Mouse (Mus musculus): ENCODE results near the gene Rsph14. TPM values are rescaled to one million over a fixed set of nuclear protein-coding genes. Genes with fewer than 3 reads are reported as not detected.

The Rsph14 gene
- polyA plus RNA-seq, 1 experiment from 2014 or later: 0.72 TPM

DNA sequence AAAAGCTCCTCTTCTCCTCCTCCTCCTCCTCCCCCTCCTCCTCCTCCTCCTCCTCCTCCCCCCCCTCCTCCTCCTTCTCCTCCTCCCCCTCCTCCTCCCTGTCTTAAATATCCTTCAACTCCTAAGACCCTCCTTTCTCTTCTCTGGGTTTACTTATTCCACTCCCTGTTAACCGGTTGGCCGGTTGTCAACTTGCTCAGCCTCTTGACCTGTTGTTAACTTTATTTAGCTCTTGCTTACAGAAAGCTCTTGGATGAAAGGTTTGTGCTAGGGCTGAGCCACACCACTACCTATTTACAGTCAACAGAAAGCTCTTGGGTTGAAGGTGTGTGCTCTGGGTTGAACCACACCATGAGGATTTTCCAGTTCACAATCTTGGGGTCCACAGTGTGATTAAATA lies 12.1 kb downstream of the Rsph14 start:
- WGBS: 61% methylated on average over 2 of the region's 2 CpGs
- H3K27me3 ChIP-seq: no peaks in the 10 kb centered on the region
- H3K36me3 ChIP-seq (replicated peaks): no peaks in the 10 kb centered on the region
- no peak overlapping the region for H3K4me3 ChIP-seq (replicated peaks)
- no peak for ATAC-seq (ENCODE audit: low FRiP score)
- no peak overlapping the region for H3K27ac ChIP-seq
- H3K9me3 ChIP-seq: no peaks in the 10 kb centered on the region
- H3K9ac ChIP-seq: no peak overlapping the region
- no peak overlapping the region for H3K4me2 ChIP-seq
- 0 out of 2 replicates have a peak, but pooled peaks cover 4% of the 10 kb centered on the region for H3K4me1 ChIP-seq

DNA sequence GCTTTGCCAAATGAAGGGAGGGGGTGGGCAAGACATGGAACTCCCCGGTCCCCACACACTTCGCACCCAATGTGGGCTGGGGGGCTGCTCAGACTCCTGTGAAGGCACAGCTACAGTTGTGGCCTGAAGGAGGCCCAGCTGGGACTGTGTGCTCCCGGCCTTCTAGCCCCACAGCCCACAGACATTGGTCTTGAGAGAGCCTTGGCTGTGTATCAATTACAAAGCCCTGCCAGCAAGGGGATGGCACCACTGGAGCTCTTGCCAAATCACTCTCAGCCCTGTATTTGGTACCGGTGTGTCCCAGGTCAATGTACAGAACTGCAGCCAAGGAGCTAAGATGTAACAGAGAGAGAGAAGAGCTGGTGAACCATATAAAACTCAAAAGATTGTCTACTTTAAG lies 15.9 kb downstream of the Rsph14 start:
- WGBS: 86% methylated on average over 4 of the region's 4 CpGs
- Histone ChIP-seq H3K9me3 (no peaks in the 10 kb centered on the region), H3K27me3 (no peaks in the 10 kb centered on the region), H3K4me2 (no peak overlapping the region), H3K9ac (no peak overlapping the region), H3K27ac (no peak overlapping the region), H3K36me3 (replicated peaks) (no peaks in the 10 kb centered on the region), H3K4me3 (replicated peaks) (no peak overlapping the region), H3K4me1 (0 out of 2 replicates have a peak, but pooled peaks cover 4% of the 10 kb centered on the region)
- no peak for ATAC-seq (ENCODE audit: low FRiP score)

DNA sequence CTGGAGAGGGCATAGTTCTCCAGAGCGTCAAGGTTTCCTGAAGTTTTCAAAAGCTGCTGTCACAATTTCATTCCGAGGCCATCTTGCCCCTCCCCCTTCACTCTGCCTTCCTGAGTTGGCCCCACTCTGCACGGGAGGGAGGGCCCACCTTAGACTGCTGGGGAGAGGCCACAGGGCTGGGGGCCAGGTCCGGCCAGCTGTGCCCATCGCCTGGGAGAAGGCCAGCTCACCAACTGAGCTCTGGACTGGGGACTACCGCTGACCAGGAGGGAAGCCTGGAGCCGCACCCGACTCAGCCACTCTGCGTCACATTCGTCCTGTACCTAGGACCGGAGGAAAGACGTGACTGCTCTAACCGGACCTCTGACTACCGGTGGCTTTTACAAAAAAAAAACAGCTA lies 16.9 kb downstream of the Rsph14 start:
- Histone ChIP-seq H3K36me3 (replicated peaks) (no peaks in the 10 kb centered on the region), H3K27ac (no peak overlapping the region), H3K27me3 (no peaks in the 10 kb centered on the region), H3K9ac (no peak overlapping the region), H3K4me3 (replicated peaks) (no peak overlapping the region), H3K9me3 (no peaks in the 10 kb centered on the region), H3K4me2 (no peak overlapping the region), H3K4me1 (0 out of 2 replicates have a peak, but pooled peaks cover 4% of the 10 kb centered on the region)
- WGBS: 81% methylated on average over 14 of the region's 14 CpGs
- ATAC-seq (ENCODE audit: low FRiP score): no peak

DNA sequence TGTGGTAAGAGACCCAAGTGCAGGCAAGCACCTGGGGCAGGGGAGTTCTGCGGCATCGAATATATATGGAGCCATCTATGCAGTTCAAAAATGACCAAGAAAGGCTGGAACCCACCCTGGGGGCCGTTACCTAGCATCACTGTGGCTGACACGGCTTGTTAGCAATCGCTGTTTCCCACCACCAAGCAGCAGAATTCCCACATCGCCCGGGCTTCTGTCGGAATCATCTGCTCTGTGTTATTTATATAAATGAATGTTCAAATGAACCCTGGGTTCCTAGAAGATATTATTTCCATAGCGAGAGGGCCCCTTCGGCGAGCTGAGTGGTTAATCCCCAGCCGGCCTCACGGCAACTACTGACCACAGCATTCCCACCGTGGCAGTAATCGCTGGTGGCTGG lies 21.7 kb downstream of the Rsph14 start:
- WGBS: 92% methylated on average over 15 of the region's 15 CpGs
- no peak overlapping the region for H3K4me3 ChIP-seq (replicated peaks)

DNA sequence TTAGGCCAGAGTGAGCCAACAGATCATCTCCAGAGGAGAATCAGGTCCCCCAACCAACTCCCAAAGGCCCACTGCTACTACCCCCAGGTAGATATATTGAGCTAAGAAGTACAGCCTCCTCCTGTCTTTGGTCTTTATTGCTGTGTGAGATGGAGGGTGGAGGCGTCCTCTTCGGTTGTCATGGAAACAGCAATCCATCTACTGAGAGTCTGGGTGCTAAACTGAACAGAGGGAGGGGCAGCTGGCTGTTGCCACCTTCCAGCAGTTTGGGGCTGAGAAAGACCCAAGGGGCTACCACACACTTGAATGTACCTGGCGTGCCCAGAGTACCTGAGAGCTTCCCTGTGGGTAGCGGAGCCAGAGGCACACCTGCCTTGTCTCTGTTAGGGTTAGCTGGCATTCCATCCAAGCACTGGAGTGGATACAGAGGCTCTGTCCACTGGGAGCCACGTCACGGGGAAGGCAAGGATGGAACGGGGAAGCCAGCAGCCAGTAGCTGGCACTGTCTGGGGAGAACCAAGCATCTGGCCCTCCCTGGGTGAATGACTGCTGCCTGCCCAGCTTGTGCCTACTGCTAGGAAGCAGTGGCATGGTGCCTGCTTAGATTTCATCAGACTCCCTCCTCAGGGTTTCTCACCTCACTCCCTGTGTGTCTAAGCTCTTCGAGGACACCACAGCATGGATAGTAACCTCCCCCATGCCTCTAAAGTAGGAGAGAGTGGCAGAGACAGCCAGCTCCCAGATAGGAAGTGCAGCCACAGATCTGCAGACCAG lies 25.3 kb downstream of the Rsph14 start:
- Histone ChIP-seq H3K36me3 (replicated peaks) (no peaks in the 10 kb centered on the region), H3K27me3 (no peaks in the 10 kb centered on the region), H3K9ac (no peak overlapping the region), H3K4me2 (no peak overlapping the region), H3K4me1 (peaks cover 14% of the 10 kb centered on the region), H3K4me3 (replicated peaks) (no peak overlapping the region), H3K9me3 (no peaks in the 10 kb centered on the region), H3K27ac (no peak overlapping the region)
- ATAC-seq (ENCODE audit: low FRiP score): no peak
- 58% methylated on average over 8 of the region's 8 CpGs for WGBS

More for the DNA sequence above, 21.7 kb downstream of the Rsph14 start:
- H3K9me3 ChIP-seq: no peaks in the 10 kb centered on the region
- no peaks in the 10 kb centered on the region for H3K36me3 ChIP-seq (replicated peaks)
- no peak overlapping the region for H3K4me2 ChIP-seq
- H3K4me1 ChIP-seq: peaks cover 14% of the 10 kb centered on the region
- no peaks in the 10 kb centered on the region for H3K27me3 ChIP-seq
- H3K9ac ChIP-seq: no peak overlapping the region
- H3K27ac ChIP-seq: no peak overlapping the region
- ATAC-seq (ENCODE audit: low FRiP score): no peak

DNA sequence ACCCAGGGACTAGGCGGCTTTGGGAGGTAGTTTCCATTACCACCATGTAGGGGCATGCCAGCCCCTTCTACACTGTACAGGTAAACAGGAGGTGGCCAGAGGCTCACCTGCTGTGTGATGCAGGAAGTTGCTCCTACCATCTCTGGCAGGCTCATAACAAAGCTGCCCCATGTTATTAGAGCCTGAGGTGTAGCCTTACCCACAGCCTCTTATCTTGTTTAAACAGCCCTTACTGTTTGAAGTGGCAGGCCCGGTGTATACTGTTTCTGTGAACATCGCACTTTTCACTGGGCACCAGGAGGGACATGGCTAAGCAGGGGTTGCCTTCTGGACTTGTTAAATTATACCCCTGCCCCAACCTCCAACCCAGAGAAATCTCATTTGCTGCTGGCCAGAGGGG lies 28.3 kb downstream of the Rsph14 start:
- no peak for ATAC-seq (ENCODE audit: low FRiP score)
- Histone ChIP-seq H3K4me3 (replicated peaks) (no peak overlapping the region), H3K36me3 (replicated peaks) (no peaks in the 10 kb centered on the region; the same call in 1 of the 2 replicates), H3K4me2 (no peak overlapping the region), H3K27me3 (no peaks in the 10 kb centered on the region), H3K9ac (no peak overlapping the region), H3K4me1 (peaks cover 26% of the 10 kb centered on the region), H3K9me3 (no peaks in the 10 kb centered on the region), H3K27ac (no peak overlapping the region)
- WGBS: 92% methylated on average over 3 of the region's 3 CpGs

DNA sequence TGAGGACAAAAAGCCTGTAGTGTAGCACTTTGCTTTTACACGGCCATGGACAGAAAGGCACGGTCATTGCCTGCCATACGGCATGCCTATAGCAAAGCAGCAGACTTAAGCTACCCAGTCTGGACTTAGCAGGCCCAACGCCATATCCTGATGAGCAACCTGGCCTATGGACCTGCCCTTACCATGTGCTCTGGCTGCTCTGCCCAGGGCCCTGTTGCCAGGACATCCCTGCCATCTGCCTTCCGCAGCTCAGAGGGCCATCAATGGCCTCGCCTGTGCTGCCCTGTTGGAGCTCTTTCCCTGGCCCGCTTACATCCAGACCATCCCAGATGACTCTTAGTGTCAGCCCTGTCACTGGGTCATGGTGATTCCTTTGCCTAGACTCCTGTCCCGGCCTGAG lies 31.0 kb downstream of the Rsph14 start:
- WGBS: 93% methylated on average over 8 of the region's 8 CpGs
- no peaks in the 10 kb centered on the region for H3K27me3 ChIP-seq
- ATAC-seq (ENCODE audit: low FRiP score): no peak
- no peak overlapping the region for H3K4me3 ChIP-seq (replicated peaks)
- H3K9me3 ChIP-seq: no peaks in the 10 kb centered on the region
- H3K4me2 ChIP-seq: no peak overlapping the region
- H3K27ac ChIP-seq: no peak overlapping the region
- H3K9ac ChIP-seq: no peak overlapping the region
- no peaks in the 10 kb centered on the region; the same call in 1 of the 2 replicates for H3K36me3 ChIP-seq (replicated peaks)
- peaks cover 14% of the 10 kb centered on the region for H3K4me1 ChIP-seq

DNA sequence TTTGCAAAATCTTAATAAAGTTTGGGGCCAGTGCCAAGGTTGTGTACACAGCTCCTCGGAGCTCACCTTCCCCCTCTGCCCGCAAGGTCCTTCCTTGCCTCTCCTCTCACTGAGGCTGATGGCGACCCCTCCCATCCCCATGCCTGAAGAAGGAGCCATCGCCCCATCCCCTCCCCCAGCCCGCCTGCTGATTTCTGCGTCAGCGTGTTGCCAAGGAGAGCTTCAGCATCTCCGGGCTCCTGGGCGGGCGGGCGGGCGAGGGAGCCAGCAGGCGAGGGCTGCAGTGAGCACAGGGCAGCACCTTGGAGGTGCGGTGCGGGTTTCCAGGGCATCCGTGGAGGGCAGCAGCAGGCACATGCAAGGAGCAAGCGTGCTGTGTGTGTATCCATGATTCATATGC lies 37.0 kb downstream of the Rsph14 start:
- H3K4me2 ChIP-seq: peak overlapping the region; percentile 57
- H3K4me3 ChIP-seq (replicated peaks): peak overlapping the region; percentile 20
- H3K36me3 ChIP-seq (replicated peaks): peaks cover 22% of the 10 kb centered on the region
- no peaks in the 10 kb centered on the region for H3K9me3 ChIP-seq
- 3% methylated on average over 17 of the region's 17 CpGs for WGBS
- H3K27ac ChIP-seq: peak overlapping the region; percentile 57; the same call in 1 of the 2 replicates
- peak; percentile 69 for ATAC-seq (ENCODE audit: low FRiP score)
- H3K27me3 ChIP-seq: no peaks in the 10 kb centered on the region
- peak overlapping the region; percentile 21 for H3K9ac ChIP-seq
- H3K4me1 ChIP-seq: peaks cover 41% of the 10 kb centered on the region

DNA sequence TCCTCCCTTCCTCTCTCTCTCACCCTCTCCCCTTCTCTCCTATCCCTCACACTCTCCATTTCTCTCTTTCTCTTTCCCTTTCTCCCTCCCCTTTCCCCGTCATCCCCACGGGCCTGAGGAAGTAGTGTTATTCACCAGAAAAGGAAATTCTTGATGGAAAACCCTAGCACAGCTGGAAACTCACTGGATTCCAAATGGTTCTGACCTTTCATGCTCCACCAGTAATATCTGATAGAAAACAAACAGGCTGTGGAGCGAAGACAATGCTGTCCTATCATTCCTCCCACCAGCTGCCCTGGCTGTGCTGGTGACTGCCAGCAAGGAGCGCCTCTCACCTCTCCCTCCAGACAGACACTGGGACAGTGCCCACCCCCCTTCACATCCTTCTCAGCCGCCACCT lies 37.5 kb downstream of the Rsph14 start:
- no peak overlapping the region for H3K4me3 ChIP-seq (replicated peaks)
- peak overlapping the region; percentile 57 for H3K27ac ChIP-seq
- peak; percentile 36; the same call in 1 of the 2 replicates for ATAC-seq (ENCODE audit: low FRiP score)
- H3K4me1 ChIP-seq: peaks cover 37% of the 10 kb centered on the region
- 0 out of 2 replicates have a peak overlapping the region, but pooled peaks have one; percentile 21 for H3K9ac ChIP-seq
- peak overlapping the region; percentile 57 for H3K4me2 ChIP-seq
- no peaks in the 10 kb centered on the region for H3K27me3 ChIP-seq
- H3K9me3 ChIP-seq: no peaks in the 10 kb centered on the region
- peaks cover 22% of the 10 kb centered on the region for H3K36me3 ChIP-seq (replicated peaks)
- WGBS: 5% methylated on average over 5 of the region's 5 CpGs

DNA sequence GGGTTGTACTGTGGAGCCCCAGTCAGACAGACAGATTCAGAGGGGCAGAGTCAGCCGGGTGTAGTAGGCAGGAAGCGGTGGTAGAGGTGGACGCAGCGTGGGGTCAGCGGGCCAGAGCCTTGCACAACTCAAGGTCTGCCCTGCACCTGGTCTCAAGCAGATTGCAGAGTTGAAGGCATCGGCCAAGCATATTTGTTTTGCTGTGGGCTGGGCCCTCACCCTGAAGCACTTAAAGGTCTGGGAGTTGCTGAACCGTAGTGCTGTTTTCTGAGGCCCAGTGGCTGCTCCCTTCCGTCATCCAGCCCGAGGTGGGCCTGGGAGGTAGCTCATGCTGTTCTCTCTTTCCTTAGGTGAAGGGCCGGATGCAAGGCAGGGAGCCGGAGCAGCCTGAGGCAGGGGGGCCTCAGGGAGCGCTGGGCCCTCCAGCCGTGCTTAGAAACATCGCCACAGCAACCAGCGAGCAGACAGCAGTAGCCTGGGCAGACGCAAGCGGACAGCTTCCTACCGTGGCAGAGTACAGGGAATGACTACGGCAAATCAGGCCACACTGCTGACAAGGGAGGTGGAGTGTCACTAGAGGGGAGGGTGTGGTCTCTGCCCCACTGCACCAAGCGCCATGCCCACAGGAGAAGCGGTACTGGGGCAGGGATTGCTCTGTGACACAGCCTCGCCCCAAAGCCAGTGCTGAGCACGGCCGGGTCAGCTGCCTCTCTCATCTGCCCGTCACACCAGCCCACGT lies 41.6 kb downstream of the Rsph14 start:
- Histone ChIP-seq H3K9ac (0 out of 2 replicates have a peak overlapping the region, but pooled peaks have one; percentile 14), H3K27me3 (no peaks in the 10 kb centered on the region), H3K4me3 (replicated peaks) (no peak overlapping the region), H3K27ac (no peak overlapping the region), H3K36me3 (replicated peaks) (peaks cover 22% of the 10 kb centered on the region), H3K4me2 (no peak overlapping the region), H3K4me1 (peaks cover 27% of the 10 kb centered on the region), H3K9me3 (no peaks in the 10 kb centered on the region)
- ATAC-seq (ENCODE audit: low FRiP score): no peak
- WGBS: 56% methylated on average over 26 of the region's 26 CpGs

DNA sequence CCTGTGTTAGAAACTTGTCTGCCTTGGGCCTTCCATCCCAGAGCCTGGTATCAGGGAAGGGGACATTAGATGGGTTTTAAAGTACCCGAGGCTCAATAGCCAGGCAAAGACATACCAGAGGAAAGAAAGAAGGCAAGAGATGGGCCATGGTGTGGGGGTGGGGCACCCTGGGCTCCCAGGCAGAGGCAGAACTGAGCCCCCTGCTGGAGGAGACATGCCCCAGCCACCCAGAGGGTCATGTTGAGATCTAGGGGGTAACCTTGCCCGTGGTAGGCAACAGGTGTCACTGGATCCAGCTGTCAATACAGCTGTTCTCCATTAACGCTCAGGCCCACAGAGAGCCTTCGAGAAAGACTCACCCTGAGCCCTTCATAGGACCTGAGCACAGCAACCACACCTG lies 42.6 kb downstream of the Rsph14 start:
- H3K27me3 ChIP-seq: no peaks in the 10 kb centered on the region
- H3K9me3 ChIP-seq: no peaks in the 10 kb centered on the region
- no peak overlapping the region for H3K4me2 ChIP-seq
- H3K36me3 ChIP-seq (replicated peaks): peaks cover 22% of the 10 kb centered on the region
- no peak overlapping the region for H3K9ac ChIP-seq
- WGBS: 75% methylated on average over 4 of the region's 4 CpGs
- no peak overlapping the region for H3K4me3 ChIP-seq (replicated peaks)
- H3K4me1 ChIP-seq: peaks cover 17% of the 10 kb centered on the region
- ATAC-seq (ENCODE audit: low FRiP score): no peak
- no peak overlapping the region for H3K27ac ChIP-seq

DNA sequence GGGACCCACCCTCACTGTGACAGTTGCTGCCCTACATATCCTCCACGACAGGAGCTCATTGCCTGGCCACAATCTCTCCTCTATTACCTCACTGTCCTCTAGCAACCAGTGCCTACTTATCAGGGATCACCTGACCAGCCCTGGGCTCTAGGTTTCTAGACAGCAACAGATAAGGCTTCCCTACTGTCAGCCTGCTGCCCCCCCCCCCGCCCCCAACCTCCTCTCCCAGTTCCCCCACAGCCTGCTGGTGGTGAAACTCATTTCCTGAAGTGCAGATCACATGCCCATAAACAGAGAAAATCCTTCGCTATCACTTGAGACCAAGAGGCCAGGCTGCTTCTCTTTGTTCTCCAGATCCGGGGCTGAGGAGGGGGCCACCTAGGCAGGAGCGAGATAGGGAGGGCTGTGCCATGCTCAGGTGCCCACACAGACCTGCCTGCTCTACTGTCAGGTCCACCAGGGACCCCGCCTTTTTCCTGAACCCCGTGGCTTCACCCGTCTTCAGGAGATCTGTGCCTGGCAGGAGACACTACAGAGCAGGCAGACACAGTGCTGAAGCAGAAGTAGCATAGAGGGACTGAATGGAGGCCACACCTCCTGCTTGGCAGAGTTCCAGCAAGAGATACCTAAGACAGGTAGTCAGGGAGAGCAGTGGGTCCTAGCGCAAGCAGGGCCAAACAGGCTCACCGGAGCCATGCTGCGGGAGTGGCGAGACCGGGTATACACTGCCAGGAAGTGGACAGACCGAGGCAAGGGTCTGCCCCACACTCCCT lies 44.5 kb downstream of the Rsph14 start:
- no peaks in the 10 kb centered on the region for H3K27me3 ChIP-seq
- no peak overlapping the region for H3K4me2 ChIP-seq
- H3K9ac ChIP-seq: no peak overlapping the region
- no peak for ATAC-seq (ENCODE audit: low FRiP score)
- no peak overlapping the region for H3K27ac ChIP-seq
- WGBS: 86% methylated on average over 14 of the region's 14 CpGs
- no peaks in the 10 kb centered on the region for H3K9me3 ChIP-seq
- H3K4me1 ChIP-seq: peaks cover 9% of the 10 kb centered on the region; the same call in 1 of the 2 replicates
- H3K36me3 ChIP-seq (replicated peaks): peaks cover 19% of the 10 kb centered on the region
- no peak overlapping the region for H3K4me3 ChIP-seq (replicated peaks)

Measured in forebrain, embryonic 12.5 days (tissue).